Mouse (Mus musculus) ES-Bruce4 (cell line): ENCODE results near the gene Celf5.

Source experiments
- CTCF ChIP-seq: IDR thresholded peaks from one replicate; pipeline ENCODE4 v1.8.1; 2011; ENCODE audit warnings: low read depth, low read length
- EP300 ChIP-seq: IDR thresholded peaks from 2 replicates; pipeline ENCODE4 v1.6.1; 2011; ENCODE audit warnings: low read depth, low read length; ENCODE audit not compliant: insufficient read depth
- POLR2A ChIP-seq: IDR thresholded peaks from one replicate; pipeline ENCODE4 v1.8.1; 2011; ENCODE audit warnings: low read length; ENCODE audit not compliant: insufficient read depth

- TF ChIP-seq CTCF (peak; percentile 17), POLR2A (no peak), EP300 (no peak)
These were observed 31.3 kb upstream of the Celf5 start for GRCm38 (mm10) chr10:81513798-81514197.
